Mouse (Mus musculus) G1E (cell line): ENCODE measurements around the gene Prkag1.

ENCODE experiments used
- CTCF ChIP-seq: IDR thresholded peaks from 2 replicates; pipeline ENCODE4 v1.5.1; 2012; ENCODE audit warnings: low read depth, low read length, inconsistent platforms, mixed read lengths
- GATA1 ChIP-seq: IDR thresholded peaks from 2 replicates; pipeline ENCODE4 v1.6.1; 2012; ENCODE audit warnings: borderline replicate concordance, low read length, inconsistent platforms, mixed read lengths
- POLR2AphosphoS5 ChIP-seq: IDR thresholded peaks from 2 replicates; pipeline ENCODE4 v1.6.1; 2012; ENCODE audit warnings: low read depth, low read length, inconsistent platforms; ENCODE audit not compliant: insufficient replicate concordance
- TAL1 ChIP-seq: conservative IDR thresholded peaks from 2 replicates; pipeline ENCODE4 v1.6.1; 2012; ENCODE audit warnings: low read depth, low read length, inconsistent platforms, mixed read lengths

DNA sequence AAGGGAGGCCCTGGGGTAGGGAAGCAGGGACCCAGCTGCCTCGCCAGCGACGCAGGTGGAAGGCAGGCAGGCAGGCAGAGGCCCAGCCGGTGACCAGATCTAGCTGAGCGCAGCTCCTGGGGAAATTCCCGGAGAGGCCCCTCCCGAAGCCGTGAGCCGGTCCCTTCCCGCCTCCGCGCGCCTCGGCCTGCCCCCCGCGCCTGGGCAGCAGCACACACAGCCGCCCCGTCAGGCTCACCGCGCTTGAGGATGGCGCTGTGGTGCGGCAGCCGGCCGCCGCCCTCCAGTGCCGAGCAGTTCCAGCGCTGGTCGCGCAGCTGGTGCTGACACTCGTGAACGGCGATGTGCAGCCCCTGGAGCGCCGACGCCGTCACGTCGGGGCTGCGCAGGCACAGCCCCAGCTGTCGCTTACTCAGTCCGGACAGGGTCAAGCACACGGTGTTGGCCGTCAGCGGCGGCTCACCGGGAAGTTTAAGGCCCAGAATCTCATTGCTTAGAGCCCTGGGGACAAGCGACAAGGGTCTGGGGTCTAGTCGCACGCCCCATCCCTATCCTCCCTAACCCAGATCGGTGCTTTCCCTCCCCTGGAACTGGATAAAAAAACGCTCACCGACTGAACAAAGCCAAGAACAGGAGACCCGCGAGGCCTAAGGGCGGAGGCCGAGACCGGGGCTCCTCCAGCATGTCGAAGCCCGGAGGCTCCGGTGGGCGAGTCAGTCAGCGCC, 54.9 kb downstream of the Prkag1 start:
- TF ChIP-seq CTCF, result no peak
- no peak for TF ChIP-seq GATA1
- TF ChIP-seq TAL1, result no peak
- TF ChIP-seq POLR2AphosphoS5, result no peak
